Mouse (Mus musculus): Measurements from ENCODE around the gene Hspa4. TPM values are rescaled to one million over a fixed set of nuclear protein-coding genes. Genes with fewer than 3 reads are reported as not detected.
"Not testable (repeated sequence)": the region's sequence is repeated elsewhere in the genome, so short reads cannot be mapped to it uniquely, and the experiment has no call there.

The Hspa4 gene
- 100 to 1,000 TPM; 164 to 170 TPM for total RNA-seq (2021)

- intact Hi-C loops (cut with DNase I) = no loop called here
Observed at GRCm38 (mm10) chr11:53300330-53301166, at the start of gene Hspa4. Hspa4 (minus strand) TSS chr11:53300457.

GRCm38 (mm10) chr11:53345738-53346137 is 45.5 kb upstream of the Hspa4 start:
- intact Hi-C loops (cut with DNase I) = no loop called here

More at GRCm38 (mm10) chr11:53300330-53301166, at the start of gene Hspa4:
- DNase-seq = peak; percentile 99

GRCm38 (mm10) chr11:53345328-53345727 is 45.1 kb upstream of the Hspa4 start:
- intact Hi-C loops (cut with DNase I) = no loop called here
- no peak for DNase-seq

More at GRCm38 (mm10) chr11:53345738-53346137, 45.5 kb upstream of the Hspa4 start:
- no peak for DNase-seq

- DNase-seq = no peak
- intact Hi-C loops (cut with DNase I) = no loop called here
Observed at GRCm38 (mm10) chr11:53342711-53343110, 42.5 kb upstream of the Hspa4 start.

- intact Hi-C loops (cut with DNase I); DNase-seq: not testable (repeated sequence)
Observed at GRCm38 (mm10) chr11:53341019-53341418, 40.8 kb upstream of the Hspa4 start.

GRCm38 (mm10) chr11:53337684-53338083 is 37.4 kb upstream of the Hspa4 start:
- intact Hi-C loops (cut with DNase I) = no loop called here
- no peak for DNase-seq

GRCm38 (mm10) chr11:53336924-53337323 is 36.7 kb upstream of the Hspa4 start:
- no peak for DNase-seq
- intact Hi-C loops (cut with DNase I) = no loop called here

- DNase-seq = no peak
- intact Hi-C loops (cut with DNase I) = no loop called here
Observed at GRCm38 (mm10) chr11:53336182-53336571, 35.9 kb upstream of the Hspa4 start.

- intact Hi-C loops (cut with DNase I) = no loop called here
- DNase-seq = no peak
Observed at GRCm38 (mm10) chr11:53335505-53336181, 35.4 kb upstream of the Hspa4 start.

GRCm38 (mm10) chr11:53332076-53332680 is 31.9 kb upstream of the Hspa4 start:
- no peak for DNase-seq
- intact Hi-C loops (cut with DNase I) = no loop called here

GRCm38 (mm10) chr11:53331121-53331520 is 30.9 kb upstream of the Hspa4 start:
- no peak for DNase-seq
- intact Hi-C loops (cut with DNase I) = no loop called here

- intact Hi-C loops (cut with DNase I) = no loop called here
- no peak for DNase-seq
Observed at GRCm38 (mm10) chr11:53330325-53330724, 30.1 kb upstream of the Hspa4 start.

- intact Hi-C loops (cut with DNase I) = no loop called here
- peak; percentile 86 for DNase-seq
Observed at GRCm38 (mm10) chr11:53324512-53324968, 24.3 kb upstream of the Hspa4 start, which contains the start of gene Zcchc10. Zcchc10 (plus strand) TSS chr11:53324679.

GRCm38 (mm10) chr11:53319867-53320266 is 19.6 kb upstream of the Hspa4 start:
- DNase-seq; intact Hi-C loops (cut with DNase I): not testable (repeated sequence)

GRCm38 (mm10) chr11:53318568-53318967 is 18.3 kb upstream of the Hspa4 start:
- intact Hi-C loops (cut with DNase I); DNase-seq: not testable (repeated sequence)

GRCm38 (mm10) chr11:53318041-53318440 is 17.8 kb upstream of the Hspa4 start:
- intact Hi-C loops (cut with DNase I) = no loop called here
- no peak for DNase-seq

GRCm38 (mm10) chr11:53316996-53317395 is 16.7 kb upstream of the Hspa4 start:
- DNase-seq = no peak
- intact Hi-C loops (cut with DNase I) = no loop called here

- intact Hi-C loops (cut with DNase I) = no loop called here
- DNase-seq = no peak
Observed at GRCm38 (mm10) chr11:53314770-53315173, 14.5 kb upstream of the Hspa4 start.

- intact Hi-C loops (cut with DNase I); DNase-seq: not testable (repeated sequence)
Observed at GRCm38 (mm10) chr11:53312823-53313222, 12.6 kb upstream of the Hspa4 start.

- intact Hi-C loops (cut with DNase I) = no loop called here
- DNase-seq = no peak
Observed at GRCm38 (mm10) chr11:53311385-53311784, 11.1 kb upstream of the Hspa4 start.

- DNase-seq = no peak
- intact Hi-C loops (cut with DNase I) = no loop called here
Observed at GRCm38 (mm10) chr11:53308884-53309310, 8.6 kb upstream of the Hspa4 start.

Measured in left cerebral cortex, postnatal 4 days (tissue).